Mouse (Mus musculus): ENCODE data around the gene Rpl7a. TPM values are rescaled to one million over a fixed set of nuclear protein-coding genes. Genes with fewer than 3 reads are reported as not detected.

Gene Rpl7a
- polyA plus RNA-seq, 1 experiment = 3,080 TPM

- Histone ChIP-seq H3K79me2 (ENCODE audit: control insufficient read depth, insufficient read depth) (peaks cover 27% of the 10 kb centered on the region), H3K79me3 (ENCODE audit: low read depth) (peaks cover 4% of the 10 kb centered on the region), H3K4me3 (ENCODE audit: insufficient read depth, poor library complexity, severe bottlenecking) (no peak overlapping the region), H3K36me3 (ENCODE audit: control insufficient read depth, insufficient read depth) (peaks cover 89% of the 10 kb centered on the region), H3ac (ENCODE audit: control insufficient read depth, insufficient read length, low read depth) (no peak overlapping the region), H3K27me3 (ENCODE audit: control insufficient read depth, insufficient read depth, insufficient read length) (no peaks in the 10 kb centered on the region)
- TF ChIP-seq CEBPB (IDR thresholded peaks at IDR 0.05; ENCODE audit: low read depth) (no peak), CTCF (IDR thresholded peaks at IDR 0.05; ENCODE audit: control insufficient read depth, insufficient read depth, insufficient read length) (no peak), MAX (IDR thresholded peaks at IDR 0.05) (no peak), FOSL1 (IDR thresholded peaks at IDR 0.05; ENCODE audit: insufficient read depth, low read length, poor library complexity, severe bottlenecking) (no peak)
Observed at GRCm38 (mm10) chr2:26956811-26957487, 46.4 kb downstream of the Rpl7a start.

GRCm38 (mm10) chr2:26957488-26957859, 46.9 kb downstream of the Rpl7a start:
- H3K4me3 ChIP-seq (ENCODE audit: insufficient read depth, poor library complexity, severe bottlenecking) = no peak overlapping the region
- H3ac ChIP-seq (ENCODE audit: control insufficient read depth, insufficient read length, low read depth) = no peak overlapping the region
- peaks cover 32% of the 10 kb centered on the region for H3K79me2 ChIP-seq (ENCODE audit: control insufficient read depth, insufficient read depth)
- peaks cover 4% of the 10 kb centered on the region for H3K79me3 ChIP-seq (ENCODE audit: low read depth)
- TF ChIP-seq FOSL1 (IDR thresholded peaks at IDR 0.05; ENCODE audit: insufficient read depth, low read length, poor library complexity, severe bottlenecking) (no peak), CEBPB (IDR thresholded peaks at IDR 0.05; ENCODE audit: low read depth) (no peak), USF1 (IDR thresholded peaks at IDR 0.05; ENCODE audit: low read depth) (no peak), MYOG (IDR thresholded peaks at IDR 0.05; ENCODE audit: control insufficient read depth, extremely low read depth, insufficient read length) (no peak), CTCF (IDR thresholded peaks at IDR 0.05; ENCODE audit: control insufficient read depth, insufficient read depth, insufficient read length) (no peak), MYOD1 (IDR thresholded peaks at IDR 0.05; ENCODE audit: control insufficient read depth, insufficient read length, low read depth) (no peak)
- H3K36me3 ChIP-seq (ENCODE audit: control insufficient read depth, insufficient read depth) = peaks cover 93% of the 10 kb centered on the region
- no peaks in the 10 kb centered on the region for H3K27me3 ChIP-seq (ENCODE audit: control insufficient read depth, insufficient read depth, insufficient read length)

GRCm38 (mm10) chr2:26960756-26961155, 50.2 kb downstream of the Rpl7a start:
- Histone ChIP-seq H3K27me3 (ENCODE audit: control insufficient read depth, insufficient read depth, insufficient read length) (no peaks in the 10 kb centered on the region), H3K79me3 (ENCODE audit: low read depth) (peaks cover 18% of the 10 kb centered on the region), H3K4me3 (ENCODE audit: insufficient read depth, poor library complexity, severe bottlenecking) (no peak overlapping the region), H3K36me3 (ENCODE audit: control insufficient read depth, insufficient read depth) (peaks cover 68% of the 10 kb centered on the region), H3K79me2 (ENCODE audit: control insufficient read depth, insufficient read depth) (peaks cover 49% of the 10 kb centered on the region), H3ac (ENCODE audit: control insufficient read depth, insufficient read length, low read depth) (no peak overlapping the region)
- TF ChIP-seq MYOG (IDR thresholded peaks at IDR 0.05; ENCODE audit: control insufficient read depth, extremely low read depth, insufficient read length) (no peak), USF1 (IDR thresholded peaks at IDR 0.05; ENCODE audit: low read depth) (no peak), CTCF (IDR thresholded peaks at IDR 0.05; ENCODE audit: control insufficient read depth, insufficient read depth, insufficient read length) (no peak), FOSL1 (IDR thresholded peaks at IDR 0.05; ENCODE audit: insufficient read depth, low read length, poor library complexity, severe bottlenecking) (no peak), MYOD1 (IDR thresholded peaks at IDR 0.05; ENCODE audit: control insufficient read depth, insufficient read length, low read depth) (no peak), CEBPB (IDR thresholded peaks at IDR 0.05; ENCODE audit: low read depth) (no peak), MAX (IDR thresholded peaks at IDR 0.05) (no peak)

Other genes starting within 250 kb of the Rpl7a start
- gene Lcn4, start 239.5 kb upstream of the Rpl7a start, polyA plus RNA-seq (2012; fragmentation: generic; extraction: Trizol) = not detected
- gene Abo, start 45.8 kb upstream of the Rpl7a start, polyA plus RNA-seq (2012; fragmentation: generic; extraction: Trizol) = not detected
- 20.1 TPM for gene Surf6, start 7.9 kb upstream of the Rpl7a start, polyA plus RNA-seq (2012; fragmentation: generic; extraction: Trizol)
- 71.0 TPM for gene Med22, start 87 bp upstream of the Rpl7a start, polyA plus RNA-seq (2012; fragmentation: generic; extraction: Trizol)
- gene Surf2, start 5.6 kb downstream of the Rpl7a start, polyA plus RNA-seq (2012; fragmentation: generic; extraction: Trizol) = 42.6 TPM
- gene Surf1, start 5.8 kb downstream of the Rpl7a start, polyA plus RNA-seq (2012; fragmentation: generic; extraction: Trizol) = 40.8 TPM
- 165 TPM for gene Surf4, start 23.2 kb downstream of the Rpl7a start, polyA plus RNA-seq (2012; fragmentation: generic; extraction: Trizol)
- not detected for gene Stkld1, start 23.3 kb downstream of the Rpl7a start, polyA plus RNA-seq (2012; fragmentation: generic; extraction: Trizol)
- gene Rexo4, start 53.6 kb downstream of the Rpl7a start, polyA plus RNA-seq (2012; fragmentation: generic; extraction: Trizol) = 30.0 TPM
- gene Adamts13, start 62.7 kb downstream of the Rpl7a start, polyA plus RNA-seq (2012; fragmentation: generic; extraction: Trizol) = 0.09 TPM
- 18.4 TPM for gene Cacfd1, start 99.2 kb downstream of the Rpl7a start, polyA plus RNA-seq (2012; fragmentation: generic; extraction: Trizol)
- gene Slc2a6, start 117.2 kb downstream of the Rpl7a start, polyA plus RNA-seq (2012; fragmentation: generic; extraction: Trizol) = 0.55 TPM
- gene Mymk, start 161.4 kb downstream of the Rpl7a start, polyA plus RNA-seq (2012; fragmentation: generic; extraction: Trizol) = 3.8 TPM
- gene Adamtsl2, start 168.6 kb downstream of the Rpl7a start, polyA plus RNA-seq (2012; fragmentation: generic; extraction: Trizol) = 0.04 TPM
- not detected for gene Fam163b, start 231.7 kb downstream of the Rpl7a start, polyA plus RNA-seq (2012; fragmentation: generic; extraction: Trizol)